Mouse (Mus musculus) MEL (cell line): ENCODE results near the gene Zc3h13.

Experiments
- EP300 ChIP-seq, 2 experiments: IDR thresholded peaks; 2 replicates each; pipeline ENCODE4 v1.6.1; 2011; ENCODE audit warnings: improper control_type of control experiment in 2 of 2, low read length in 2 of 2, low read depth in 1 of 2, mild to moderate bottlenecking in 1 of 2
- GABPA ChIP-seq: IDR thresholded peaks from 2 replicates; pipeline ENCODE4 v1.6.1; 2012; ENCODE audit warnings: low read depth, mild to moderate bottlenecking, inconsistent platforms, low read length, improper control_type of control experiment, moderate library complexity
- HCFC1 ChIP-seq: IDR thresholded peaks from 2 replicates; pipeline ENCODE4 v1.6.1; 2012; ENCODE audit warnings: low read depth, mild to moderate bottlenecking, inconsistent platforms, low read length, improper control_type of control experiment, moderate library complexity
- UBTF ChIP-seq: IDR thresholded peaks from 2 replicates; pipeline ENCODE4 v1.6.1; 2012; ENCODE audit warnings: low read depth, mild to moderate bottlenecking, inconsistent platforms, low read length, improper control_type of control experiment, moderate library complexity, borderline replicate concordance; ENCODE audit not compliant: insufficient read depth
- USF1 ChIP-seq: IDR thresholded peaks from 2 replicates; pipeline ENCODE4 v1.6.1; 2014; ENCODE audit warnings: low read depth, mild to moderate bottlenecking, inconsistent platforms, low read length, improper control_type of control experiment, moderate library complexity

DNA sequence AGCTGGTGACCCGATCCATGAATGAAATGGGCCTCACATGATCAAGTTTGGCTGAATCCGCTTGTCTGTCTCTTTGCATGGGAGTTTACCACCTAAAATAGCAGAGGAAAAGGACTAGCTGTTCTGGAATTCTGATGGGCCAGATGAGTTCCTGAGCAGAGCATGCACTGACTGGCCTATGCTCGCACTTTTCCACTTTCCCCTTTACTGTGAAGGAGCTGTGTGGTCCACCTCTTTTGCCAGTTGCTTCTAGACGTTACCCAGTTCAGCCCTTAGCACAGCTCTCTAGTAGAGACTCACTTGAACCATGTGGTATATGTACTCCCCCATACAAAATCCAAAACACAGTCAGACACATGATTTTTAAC is 47.6 kb upstream of the Zc3h13 start:
- no peak for TF ChIP-seq GABPA
- no peak for TF ChIP-seq USF1
- no peak for TF ChIP-seq UBTF
- TF ChIP-seq HCFC1, result no peak
- no peak for TF ChIP-seq EP300 (IDR thresholded peaks at IDR 0.05; ENCODE audit: low read depth in 1 of 2, low read length in 2 of 2)
